Mouse (Mus musculus) megakaryocyte progenitor cell, adult 5-6 weeks (primary cell): ENCODE data around the gene Aars2. TPM values are rescaled to one million over a fixed set of nuclear protein-coding genes. Genes with fewer than 3 reads are reported as not detected.

Source experiments
- ATAC-seq: replicated peaks from 2 replicates; pipeline ENCODE4 v1.8.0; 2016; ENCODE audit warnings: mild to moderate bottlenecking, moderate TSS enrichment, inconsistent platforms; ENCODE audit not compliant: poor library complexity
- total RNA-seq, 2 experiments: library from RNA; stranded (forward) in 1 of 2; stranded (reverse) in 1 of 2; fragments of 157-497, 149-512 nt in 1 of 2; fragments of 200-1000 nt in 1 of 2; gene quantifications; 2 replicates each; pipeline versions ENCODE4 v1.2.3 to v1.2.4; 2015 to 2017

Gene Aars2
- total RNA-seq, 2 experiments from 2014 or later, result 4.6 to 9.6 TPM

DNA sequence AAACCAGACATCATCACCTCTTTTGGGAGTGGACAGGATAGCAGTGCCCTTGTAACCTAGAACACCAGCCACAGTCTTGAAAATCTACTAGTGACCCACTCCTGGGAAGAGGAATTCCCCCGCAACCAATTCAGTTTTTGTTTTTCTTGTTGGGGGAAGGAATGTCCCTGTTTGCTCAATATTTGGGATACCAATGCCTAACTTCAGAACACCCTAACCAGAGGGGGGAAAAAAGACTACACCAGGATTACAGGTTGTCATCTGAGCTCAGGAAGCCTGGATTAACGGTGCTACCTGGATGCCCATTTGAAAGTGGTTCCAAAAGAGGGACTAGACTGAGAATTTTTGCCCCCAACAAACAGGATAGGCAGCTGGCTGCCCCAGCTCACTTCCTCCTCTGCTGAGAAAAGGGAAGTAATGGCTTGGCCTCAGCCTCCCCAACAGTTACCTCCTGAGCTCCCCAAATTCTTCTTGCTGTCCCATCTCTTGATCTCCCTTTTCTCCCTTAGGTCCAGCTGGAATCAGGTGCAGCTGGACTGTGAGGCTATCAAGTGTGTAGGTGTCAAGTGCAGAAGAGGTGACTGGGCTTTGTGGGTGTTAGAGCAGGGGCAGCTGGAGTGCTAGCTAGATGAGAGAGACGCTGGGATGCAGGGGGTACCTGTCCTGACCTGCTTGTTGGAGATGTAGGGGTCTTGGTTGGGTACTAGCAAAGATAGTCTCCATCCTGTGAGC, 50.0 kb downstream of the Aars2 start:
- ATAC-seq, result peak; percentile 25; the same call in 1 of the 2 replicates

GRCm38 (mm10) chr17:45557246-45557824, 50.7 kb downstream of the Aars2 start:
- no peak for ATAC-seq

GRCm38 (mm10) chr17:45557998-45558862, 51.6 kb downstream of the Aars2 start:
- ATAC-seq, result no peak

DNA sequence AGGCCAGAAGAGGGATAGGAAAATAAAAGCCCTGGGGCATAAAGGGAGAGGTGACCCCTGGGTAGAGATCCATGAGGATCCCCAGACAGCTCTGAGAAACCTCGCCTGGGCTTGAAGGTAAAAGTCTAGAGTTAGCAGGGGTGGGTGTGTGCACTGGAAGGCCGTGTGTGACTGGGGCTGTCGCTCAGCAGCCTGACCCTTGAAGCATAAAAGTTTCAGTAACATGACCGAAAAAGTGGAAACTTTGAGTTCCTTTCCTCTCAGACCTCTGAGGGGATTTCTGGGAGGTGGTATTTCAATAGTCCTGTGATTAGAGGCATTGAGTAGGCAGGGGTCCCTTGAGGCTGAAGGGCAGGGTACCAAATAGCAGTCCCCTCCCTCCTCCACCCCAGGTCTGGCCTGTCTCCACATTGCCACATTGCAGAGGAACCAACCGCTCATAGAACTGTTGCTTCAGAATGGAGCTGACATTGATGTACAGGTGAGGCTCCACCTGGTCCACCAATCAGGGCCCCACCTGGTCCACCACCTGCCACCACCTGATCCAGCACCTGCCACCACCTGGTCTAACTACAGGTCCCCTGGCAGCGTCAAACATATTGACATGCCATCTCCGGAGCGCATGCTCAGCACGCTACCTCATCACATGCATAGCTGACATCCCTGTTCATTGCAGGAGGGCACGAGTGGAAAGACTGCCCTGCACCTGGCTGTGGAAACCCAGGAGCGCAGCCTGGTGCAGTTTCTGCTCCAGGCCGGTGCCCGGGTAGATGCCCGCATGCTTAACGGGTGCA, 53.3 kb downstream of the Aars2 start:
- no peak for ATAC-seq

GRCm38 (mm10) chr17:45563216-45563615, 56.6 kb downstream of the Aars2 start:
- ATAC-seq, result no peak

DNA sequence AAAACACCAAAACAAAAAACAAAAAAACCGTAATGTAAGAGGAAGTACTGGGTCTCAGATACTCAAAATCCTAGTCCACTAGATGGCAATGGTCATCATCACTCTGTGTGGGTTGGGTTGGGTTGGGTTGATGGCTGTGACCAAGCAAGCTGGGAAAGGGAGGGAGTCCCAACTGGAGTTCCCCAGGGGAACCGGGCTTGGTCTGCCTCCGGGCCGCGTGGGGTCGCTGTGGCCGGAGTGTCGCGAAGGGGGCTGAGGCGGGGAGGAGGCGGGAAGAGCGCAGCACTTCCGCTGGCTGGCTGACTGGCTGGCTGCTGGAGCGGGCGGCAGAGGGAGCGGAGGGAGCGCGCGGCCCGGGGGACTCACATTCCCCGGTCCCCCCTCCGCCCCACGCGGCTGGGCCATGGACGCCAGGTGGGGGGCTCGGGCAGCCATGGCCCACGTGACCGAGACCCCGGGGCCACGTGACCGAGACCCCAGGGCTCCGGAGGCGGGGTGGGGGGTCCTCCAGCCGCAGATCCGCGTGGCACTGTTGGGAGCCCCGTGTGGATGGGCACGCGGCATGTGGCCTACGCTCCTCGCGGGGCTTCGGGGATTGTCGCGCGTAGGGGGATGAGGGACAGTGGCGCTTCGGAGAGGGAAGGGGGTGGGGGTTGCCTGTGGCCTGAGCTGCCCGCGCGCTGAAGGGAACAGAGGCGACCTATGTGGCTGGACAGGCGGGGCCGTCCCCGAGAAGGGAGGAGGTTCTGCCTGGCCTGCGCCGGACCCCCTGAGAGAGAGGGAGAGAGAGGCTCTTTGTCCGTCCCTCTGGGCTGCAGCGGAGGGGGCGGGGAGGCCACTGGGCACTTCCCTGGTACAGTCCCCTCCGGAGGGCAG, 57.3 kb downstream of the Aars2 start, which contains the start of gene Slc35b2:
Gene Slc35b2, plus strand, starts transcription at position 220 of the 876 bp plus-strand sequence.
- peak; percentile 83 for ATAC-seq

- ATAC-seq, result no peak; the same call in 1 of the 2 replicates
These were observed 58.0 kb downstream of the Aars2 start for GRCm38 (mm10) chr17:45564531-45565084.

DNA sequence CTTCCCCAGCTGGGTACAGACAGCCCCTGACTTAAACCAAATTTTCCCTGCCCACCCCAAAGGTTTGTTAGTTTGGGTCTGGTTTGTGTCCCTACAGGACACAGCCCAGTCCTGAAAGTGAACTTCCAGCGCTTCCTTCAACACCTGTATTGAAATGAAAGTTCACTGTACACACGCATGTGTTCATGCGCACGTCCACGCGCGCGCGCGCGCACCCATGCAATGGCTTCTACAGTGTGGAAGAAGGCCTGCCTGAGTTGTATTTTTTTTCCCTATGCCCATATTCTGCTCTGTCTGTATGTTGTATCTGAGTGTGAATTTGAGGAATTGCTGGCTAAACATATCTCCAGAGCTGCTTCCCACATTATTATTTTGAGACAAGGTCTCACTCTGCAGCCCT, 58.5 kb downstream of the Aars2 start:
- no peak for ATAC-seq

GRCm38 (mm10) chr17:45566031-45566359, 59.4 kb downstream of the Aars2 start:
- no peak for ATAC-seq

GRCm38 (mm10) chr17:45566360-45567161, 59.9 kb downstream of the Aars2 start:
- peak; percentile 5; the same call in 1 of the 2 replicates for ATAC-seq

GRCm38 (mm10) chr17:45567162-45567601, 60.5 kb downstream of the Aars2 start:
- ATAC-seq, result peak; percentile 11; the same call in 1 of the 2 replicates

DNA sequence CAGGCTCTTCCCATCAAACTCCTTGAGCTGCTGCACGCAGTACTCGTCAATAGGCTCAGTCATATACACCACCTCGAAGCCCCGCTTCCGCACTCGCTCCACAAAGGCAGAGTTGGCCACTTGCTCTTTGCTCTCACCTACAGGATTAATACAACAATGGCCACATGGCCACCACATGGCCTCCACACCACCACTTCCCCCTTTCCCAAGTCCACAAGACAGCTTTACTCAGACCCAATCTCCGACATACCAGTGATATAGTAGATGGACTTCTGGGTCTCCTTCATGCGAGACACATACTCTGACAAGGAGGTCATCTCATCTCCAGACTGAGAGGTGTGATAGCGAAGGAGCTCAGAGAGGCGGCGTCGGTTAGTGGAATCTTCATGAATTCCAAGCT, 62.3 kb downstream of the Aars2 start:
- ATAC-seq, result no peak

DNA sequence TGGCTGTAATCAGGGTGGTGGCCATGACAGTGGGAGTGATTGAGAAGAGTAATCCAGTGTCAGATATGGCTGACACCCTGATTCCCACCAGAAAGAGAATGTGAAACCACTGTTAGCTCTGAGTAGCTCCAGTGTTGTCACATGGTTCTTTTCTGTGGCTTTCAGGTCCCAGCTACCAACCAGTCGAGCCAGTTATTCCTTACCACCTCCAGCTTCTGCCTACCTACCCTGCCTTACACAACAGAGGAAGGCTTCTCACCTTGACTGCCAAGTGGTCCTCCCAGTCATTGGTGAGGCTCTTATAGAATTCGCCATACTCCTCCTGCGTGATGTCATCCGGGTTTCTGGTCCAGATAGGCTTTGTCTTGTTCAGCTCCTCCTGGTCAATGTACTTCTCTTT, 63.4 kb downstream of the Aars2 start:
- ATAC-seq, result no peak

Other genes with a start within 250 kb of the Aars2 start
- gene Cdc5l, start 73.1 kb upstream of the Aars2 start, total RNA-seq (2015), result 60.9 and 69.3 TPM in 2 replicates
- gene Cdc5l, start 73.1 kb upstream of the Aars2 start, total RNA-seq (2017), result 109 and 128 TPM in 2 replicates
- gene Spats1, start 31.4 kb upstream of the Aars2 start, total RNA-seq (2015), result not detected in 2 replicates
- not detected in 2 replicates for gene Spats1, start 31.4 kb upstream of the Aars2 start, total RNA-seq (2017)
- not detected in 2 replicates for gene Tcte1, start 16.6 kb downstream of the Aars2 start, total RNA-seq (2015)
- not detected in 2 replicates for gene Tcte1, start 16.6 kb downstream of the Aars2 start, total RNA-seq (2017)
- 0.12 TPM in 1 of 2 replicates, not detected in the other for gene Tmem151b, start 42.8 kb downstream of the Aars2 start, total RNA-seq (2015)
- gene Tmem151b, start 42.8 kb downstream of the Aars2 start, total RNA-seq (2017), result 0.12 TPM in 1 of 2 replicates, not detected in the other
- gene Nfkbie, start 48.9 kb downstream of the Aars2 start, total RNA-seq (2015), result 5.7 and 7.0 TPM in 2 replicates
- gene Nfkbie, start 48.9 kb downstream of the Aars2 start, total RNA-seq (2017), result 5.1 and 9.5 TPM in 2 replicates
- 80.2 and 85.9 TPM in 2 replicates for gene Slc35b2, start 57.0 kb downstream of the Aars2 start, total RNA-seq (2015)
- 84.9 and 120 TPM in 2 replicates for gene Slc35b2, start 57.0 kb downstream of the Aars2 start, total RNA-seq (2017)
- 1,239 and 1,324 TPM in 2 replicates for gene Hsp90ab1, start 66.4 kb downstream of the Aars2 start, total RNA-seq (2015)
- gene Hsp90ab1, start 66.4 kb downstream of the Aars2 start, total RNA-seq (2017), result 2,380 and 2,713 TPM in 2 replicates
- 43.5 and 67.7 TPM in 2 replicates for gene Slc29a1, start 92.8 kb downstream of the Aars2 start, total RNA-seq (2015)
- gene Slc29a1, start 92.8 kb downstream of the Aars2 start, total RNA-seq (2017), result 64.1 and 64.3 TPM in 2 replicates
- not detected in 2 replicates for gene Mymx, start 95.3 kb downstream of the Aars2 start, total RNA-seq (2015)
- not detected in 2 replicates for gene Mymx, start 95.3 kb downstream of the Aars2 start, total RNA-seq (2017)
- gene Capn11, start 152.5 kb downstream of the Aars2 start, total RNA-seq (2015), result 0.07 TPM in 1 of 2 replicates, not detected in the other
- gene Capn11, start 152.5 kb downstream of the Aars2 start, total RNA-seq (2017), result 0.17 TPM in 1 of 2 replicates, not detected in the other
- 35.2 and 47.5 TPM in 2 replicates for gene Mrpl14, start 179.5 kb downstream of the Aars2 start, total RNA-seq (2015)
- 24.9 and 34.2 TPM in 2 replicates for gene Mrpl14, start 179.5 kb downstream of the Aars2 start, total RNA-seq (2017)
- 3.9 and 5.0 TPM in 2 replicates for gene Tmem63b, start 180.1 kb downstream of the Aars2 start, total RNA-seq (2015)
- gene Tmem63b, start 180.1 kb downstream of the Aars2 start, total RNA-seq (2017), result 2.0 and 5.5 TPM in 2 replicates
- not detected in 2 replicates for gene 1600014C23Rik, start 227.0 kb downstream of the Aars2 start, total RNA-seq (2015)
- not detected in 2 replicates for gene 1600014C23Rik, start 227.0 kb downstream of the Aars2 start, total RNA-seq (2017)